27 mouse cellular contexts compared by ENCODE assay signal in genomic region chrX:43855901-43856300, GRCm38 (mm10).
DNase-seq lines count a peak whose midpoint lies in the region; ATAC-seq and TF ChIP-seq lines count a peak whose summit lies in the region.
"Had no signal": no experiment of that assay in that cellular context is flagged by ENCODE, and none has a peak within 500 bp of the region (broad histone marks: within the 10 kb centered on the region; RNA-seq: fewer than 3 reads in every experiment).

No protein-coding gene starts in this region.

- no peak for TF ChIP-seq CTCF in midbrain, postnatal 0 days (IDR thresholded peaks at IDR 0.05)

- H3K9ac ChIP-seq in midbrain, postnatal 0 days (replicated peaks; ENCODE audit: low read length, poor library complexity, severe bottlenecking) = no peak overlapping the region
- H3K9ac ChIP-seq in midbrain, embryonic 11.5 days (ENCODE audit: low read length) = no peak overlapping the region
- H3K9ac ChIP-seq in intestine, embryonic 15.5 days = no peak overlapping the region
- H3K9ac ChIP-seq: embryonic facial prominence, embryonic 12.5 days; embryonic facial prominence, embryonic 15.5 days; forebrain, postnatal 0 days; heart, embryonic 13.5 days; hindbrain, embryonic 15.5 days had no signal

- no peaks in the 10 kb centered on the region for H3K27me3 ChIP-seq in midbrain, postnatal 0 days (ENCODE audit: insufficient read depth, low read length)
- H3K27me3 ChIP-seq in midbrain, embryonic 11.5 days (ENCODE audit: control insufficient read depth, insufficient read depth, low read length) = no peaks in the 10 kb centered on the region
- no peaks in the 10 kb centered on the region for H3K27me3 ChIP-seq in intestine, embryonic 15.5 days (replicated peaks)
- H3K27me3 ChIP-seq: CH12.LX; embryonic facial prominence, embryonic 12.5 days; embryonic facial prominence, embryonic 15.5 days; heart, embryonic 13.5 days; hindbrain, embryonic 15.5 days had no signal

- no peak overlapping the region for H3K4me2 ChIP-seq in midbrain, postnatal 0 days (ENCODE audit: low read depth, low read length, poor library complexity, severe bottlenecking)
- H3K4me2 ChIP-seq in midbrain, embryonic 11.5 days = no peak overlapping the region
- no peak overlapping the region for H3K4me2 ChIP-seq in intestine, embryonic 15.5 days (replicated peaks)
- H3K4me2 ChIP-seq: embryonic facial prominence, embryonic 12.5 days; embryonic facial prominence, embryonic 15.5 days; heart, embryonic 13.5 days; hindbrain, embryonic 15.5 days had no signal

- no peak overlapping the region for H3K27ac ChIP-seq in midbrain, postnatal 0 days (ENCODE audit: low read depth, low read length)
- no peak overlapping the region for H3K27ac ChIP-seq in midbrain, embryonic 11.5 days (ENCODE audit: low read depth, low read length)
- H3K27ac ChIP-seq in intestine, embryonic 15.5 days = no peak overlapping the region
- H3K27ac ChIP-seq: embryonic facial prominence, embryonic 12.5 days; embryonic facial prominence, embryonic 15.5 days; heart, adult 2 months; heart, embryonic 10.5 days; heart, embryonic 13.5 days; hindbrain, embryonic 15.5 days had no signal

- no peaks in the 10 kb centered on the region for H3K4me1 ChIP-seq in midbrain, postnatal 0 days (ENCODE audit: insufficient read depth, low read length)
- no peaks in the 10 kb centered on the region for H3K4me1 ChIP-seq in midbrain, embryonic 11.5 days (ENCODE audit: control insufficient read depth, insufficient read depth, low read length)
- no peaks in the 10 kb centered on the region for H3K4me1 ChIP-seq in intestine, embryonic 15.5 days (replicated peaks)
- H3K4me1 ChIP-seq: embryonic facial prominence, embryonic 12.5 days; embryonic facial prominence, embryonic 15.5 days; heart, embryonic 10.5 days; heart, embryonic 13.5 days; hindbrain, embryonic 15.5 days had no signal

- no peak overlapping the region for H3K4me3 ChIP-seq in midbrain, postnatal 0 days (ENCODE audit: low read depth, low read length)
- no peak overlapping the region for H3K4me3 ChIP-seq in midbrain, embryonic 11.5 days (ENCODE audit: low read depth, low read length)
- H3K4me3 ChIP-seq in intestine, embryonic 15.5 days (replicated peaks) = no peak overlapping the region
- H3K4me3 ChIP-seq: embryonic facial prominence, embryonic 12.5 days; embryonic facial prominence, embryonic 15.5 days; heart, adult 2 months; heart, embryonic 10.5 days; heart, embryonic 13.5 days; hindbrain, embryonic 15.5 days had no signal

- no peaks in the 10 kb centered on the region for H3K9me3 ChIP-seq in midbrain, postnatal 0 days (ENCODE audit: low read length)
- no peaks in the 10 kb centered on the region for H3K9me3 ChIP-seq in midbrain, embryonic 11.5 days (ENCODE audit: control insufficient read depth, low read length)
- no peaks in the 10 kb centered on the region for H3K9me3 ChIP-seq in intestine, embryonic 15.5 days
- H3K9me3 ChIP-seq: embryonic facial prominence, embryonic 12.5 days; embryonic facial prominence, embryonic 15.5 days; G1E; heart, embryonic 10.5 days; heart, embryonic 13.5 days; hindbrain, embryonic 15.5 days had no signal

- H3K36me3 ChIP-seq in midbrain, postnatal 0 days (ENCODE audit: insufficient read depth, low read length) = no peaks in the 10 kb centered on the region
- H3K36me3 ChIP-seq in midbrain, embryonic 11.5 days (ENCODE audit: control insufficient read depth, insufficient read depth, low read length) = no peaks in the 10 kb centered on the region
- H3K36me3 ChIP-seq in intestine, embryonic 15.5 days = no peaks in the 10 kb centered on the region
- H3K36me3 ChIP-seq: embryonic facial prominence, embryonic 12.5 days; embryonic facial prominence, embryonic 15.5 days; G1E; heart, embryonic 10.5 days; heart, embryonic 13.5 days; hindbrain, embryonic 15.5 days had no signal

- DNase-seq in cerebellum, adult 11-12 months = peak; percentile 11
- DNase-seq in cerebellum, postnatal 4 days (ENCODE audit: low spot score in 2 of 2) = no peak
- DNase-seq in brain, adult 2 months (ENCODE audit: low read depth, low spot score) = peak; percentile 81
- peak; percentile 69 for DNase-seq in cerebellum, adult 9-10 months
- peak; percentile 6 to 7 for DNase-seq in cerebellum, postnatal 25 days
- no peak for DNase-seq in midbrain, postnatal 0 days (ENCODE audit: low spot score)
- no peak for DNase-seq in midbrain, embryonic 11.5 days (ENCODE audit: low spot score, missing footprints)
- DNase-seq: adrenal gland, adult 2 months; adrenal gland, postnatal 14 days; B cell, adult 2 months; forebrain, postnatal 0 days; gastrocnemius, postnatal 10 days; gastrocnemius, postnatal 36 days; heart, adult 2 months; heart, postnatal 14 days; heart, postnatal 4 days; kidney, adult 11 months; kidney, adult 8-10 months had no signal

- ATAC-seq in midbrain, postnatal 0 days (ENCODE audit: low FRiP score) = no peak
- no peak for ATAC-seq in midbrain, embryonic 11.5 days (ENCODE audit: low FRiP score)
- no peak for ATAC-seq in intestine, embryonic 15.5 days
- ATAC-seq: forebrain, embryonic 14.5 days; forebrain, postnatal 0 days had no signal

Comparison
In these comparisons a context has a peak if more than half of its experiments do, and no peak if none do; other contexts are left out.
1. DNase-seq: peak in cerebellum, adult 11-12 months (single experiment), brain, adult 2 months (single experiment), cerebellum, adult 9-10 months (single experiment) and cerebellum, postnatal 25 days (2 of 2); none in cerebellum, postnatal 4 days (0 of 2), midbrain, postnatal 0 days (single experiment) and midbrain, embryonic 11.5 days (single experiment).